Mouse (Mus musculus) neutrophil, adult 65 days (primary cell): ENCODE data around the gene D6Wsu163e. TPM values are rescaled to one million over a fixed set of nuclear protein-coding genes. Genes with fewer than 3 reads are reported as not detected.

Experiments
- total RNA-seq: library from RNA; stranded (reverse); gene quantifications from 2 replicates; pipeline ENCODE4 v1.2.4, GENCODE M21; 2023

The D6Wsu163e gene
- total RNA-seq: 19.3 and 21.1 TPM in 2 replicates

GRCm38 (mm10) chr6:126939487-126940171 lies at the start of gene D6Wsu163e, which contains the start of gene Rad51ap1:
TSS of gene D6Wsu163e (plus strand) at chr6:126939962.
TSS of gene Rad51ap1 (minus strand) at chr6:126939587.

GRCm38 (mm10) chr6:126921111-126921881 lies 18.5 kb upstream of the D6Wsu163e start, which contains the start of gene Dyrk4:
TSS of gene Dyrk4 (minus strand) at chr6:126921839.

GRCm38 (mm10) chr6:127014906-127015770 lies 75.4 kb downstream of the D6Wsu163e start, which contains the start of gene Fgf6:
TSS of gene Fgf6 (plus strand) at chr6:127015586.

Other genes starting within 250 kb of the D6Wsu163e start
- not detected in 2 replicates for gene Kcna6, start 199.3 kb upstream of the D6Wsu163e start, total RNA-seq
- 31.5 and 39.6 TPM in 2 replicates for gene Ndufa9, start 90.8 kb upstream of the D6Wsu163e start, total RNA-seq
- gene Akap3, start 86.9 kb upstream of the D6Wsu163e start, total RNA-seq: not detected in 2 replicates
- not detected in 2 replicates for gene Dyrk4, start 18.1 kb upstream of the D6Wsu163e start, total RNA-seq
- 11.9 and 14.3 TPM in 2 replicates for gene Rad51ap1, start 375 bp upstream of the D6Wsu163e start, total RNA-seq
- not detected in 2 replicates for gene Fgf6, start 75.6 kb downstream of the D6Wsu163e start, total RNA-seq
- not detected in 2 replicates for gene Fgf23, start 132.9 kb downstream of the D6Wsu163e start, total RNA-seq
- gene Tigar, start 169.6 kb downstream of the D6Wsu163e start, total RNA-seq: 2.9 and 3.6 TPM in 2 replicates
- gene Ccnd2, start 212.2 kb downstream of the D6Wsu163e start, total RNA-seq: 16.4 and 21.6 TPM in 2 replicates